Mouse (Mus musculus) spleen, adult 12 weeks (tissue): ENCODE data around the gene Myo1c.
"Not testable (repeated sequence)": the region's sequence is repeated elsewhere in the genome, so short reads cannot be mapped to it uniquely, and the experiment has no call there.

ENCODE experiments used
- DNase-seq: peaks from one replicate; pipeline ENCODE4 v3.0.0; 2022; ENCODE audit warnings: low spot score

Gene Myo1c

DNA sequence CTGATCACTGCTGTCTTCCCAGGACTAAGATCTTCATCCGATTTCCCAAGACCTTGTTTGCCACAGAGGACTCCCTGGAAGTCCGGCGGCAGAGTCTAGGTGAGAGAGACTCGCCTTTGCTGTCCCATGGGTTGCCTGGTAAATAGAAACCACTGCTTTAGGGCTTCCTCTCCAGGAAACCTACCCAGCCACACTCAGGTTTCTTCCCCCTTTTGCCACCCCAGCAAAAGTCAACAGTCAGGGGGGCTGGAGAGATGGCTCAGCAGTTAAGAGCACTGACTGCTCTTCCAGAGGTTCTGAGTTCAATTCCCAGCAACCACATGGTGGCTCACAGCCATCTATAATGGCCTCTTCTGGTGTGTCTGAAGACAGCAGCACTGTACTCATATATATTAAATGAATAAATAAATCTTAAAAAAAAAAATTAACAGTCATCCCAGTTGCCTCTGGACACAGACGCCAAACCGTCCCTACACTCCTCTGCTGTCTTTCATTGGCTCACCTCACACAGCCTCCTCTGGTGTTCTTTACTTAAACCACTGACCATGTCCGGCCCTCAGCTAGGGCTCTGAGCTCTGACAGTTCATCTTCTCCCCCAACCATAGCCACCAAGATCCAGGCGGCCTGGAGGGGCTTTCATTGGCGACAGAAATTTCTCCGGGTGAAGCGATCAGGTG is 19.0 kb downstream of the Myo1c start:
- no peak for DNase-seq

DNA sequence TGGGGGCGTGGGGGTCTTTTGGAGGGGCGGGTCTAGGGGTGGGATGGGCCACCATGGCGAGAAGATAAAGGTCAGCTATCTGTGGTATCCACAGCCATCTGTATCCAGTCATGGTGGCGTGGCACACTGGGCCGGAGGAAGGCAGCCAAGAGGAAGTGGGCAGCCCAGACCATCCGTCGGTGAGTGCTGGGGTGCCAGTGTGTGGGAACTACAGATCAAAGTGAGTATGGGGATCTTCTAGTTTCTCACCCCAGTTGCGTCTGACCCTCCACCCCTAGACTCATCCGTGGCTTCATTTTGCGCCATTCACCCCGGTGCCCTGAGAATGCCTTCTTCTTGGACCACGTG is 19.5 kb downstream of the Myo1c start:
- no peak for DNase-seq

DNA sequence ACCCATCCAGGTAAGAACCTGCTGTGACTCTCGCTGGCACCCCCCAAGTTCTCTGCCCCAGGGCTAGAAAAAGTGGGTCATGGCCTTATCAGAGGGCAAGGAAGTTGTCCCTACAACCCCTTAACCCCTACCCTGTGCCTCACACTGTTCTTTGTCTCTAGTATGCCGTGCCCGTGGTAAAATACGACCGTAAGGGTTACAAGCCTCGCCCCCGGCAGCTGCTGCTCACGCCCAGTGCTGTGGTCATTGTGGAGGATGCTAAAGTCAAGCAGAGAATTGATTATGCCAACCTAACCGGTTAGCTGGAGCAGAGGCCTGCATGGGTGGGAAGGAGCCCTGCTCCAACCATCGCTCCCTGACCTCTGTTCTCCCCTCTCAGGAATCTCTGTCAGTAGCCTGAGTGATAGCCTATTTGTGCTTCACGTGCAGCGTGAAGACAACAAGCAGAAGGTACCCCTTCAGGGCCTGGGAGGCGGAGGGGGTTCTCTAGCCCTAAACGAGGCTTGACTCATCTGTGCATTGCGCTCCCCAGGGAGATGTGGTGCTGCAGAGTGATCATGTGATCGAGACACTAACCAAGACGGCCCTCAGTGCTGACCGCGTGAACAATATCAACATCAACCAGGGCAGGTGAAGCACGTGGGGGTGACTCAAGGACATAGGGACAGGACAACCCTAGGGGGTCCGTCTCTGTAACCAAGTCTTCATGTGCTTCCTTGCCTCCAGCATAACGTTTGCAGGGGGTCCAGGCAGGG is 21.3 kb downstream of the Myo1c start:
- DNase-seq, result no peak

DNA sequence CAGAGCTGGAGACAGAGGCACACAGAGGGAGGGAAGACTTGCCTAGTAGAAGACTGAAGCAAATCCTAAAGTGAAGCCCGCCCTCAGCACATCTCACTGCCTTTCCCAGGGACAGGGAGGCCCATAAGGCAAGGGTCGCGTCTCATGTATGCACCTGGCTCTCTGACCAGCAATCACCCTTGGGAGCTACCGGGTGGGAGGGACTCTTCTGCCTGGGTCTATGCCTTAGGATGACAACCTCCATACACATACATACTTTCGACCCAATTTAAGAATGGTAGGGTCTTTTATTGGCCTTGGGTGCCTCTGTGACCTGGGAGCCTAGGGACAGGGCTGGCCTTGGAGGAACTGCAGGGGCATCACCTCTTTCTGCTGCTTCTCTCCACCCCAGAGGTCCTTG is 23.1 kb downstream of the Myo1c start:
- no peak for DNase-seq

DNA sequence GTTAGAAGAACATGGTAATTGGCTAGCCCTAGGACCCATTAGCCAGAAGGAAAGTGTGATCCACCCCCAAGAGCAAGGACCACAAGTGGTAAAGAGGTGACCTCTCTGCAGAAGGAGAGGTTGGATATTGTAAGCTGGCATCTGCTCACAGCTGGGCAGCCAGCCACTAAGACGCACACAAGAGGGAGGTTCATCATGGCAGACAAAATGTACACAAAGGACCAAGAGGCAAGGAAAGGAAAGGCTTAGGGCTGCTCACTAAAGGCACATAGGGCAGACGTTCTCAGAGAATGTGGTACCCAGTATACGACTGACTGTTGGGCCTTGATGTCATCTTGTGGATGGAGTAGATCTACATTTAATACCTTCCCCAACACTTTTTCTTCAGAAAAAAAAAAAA is 24.6 kb downstream of the Myo1c start:
- DNase-seq, result no peak

DNA sequence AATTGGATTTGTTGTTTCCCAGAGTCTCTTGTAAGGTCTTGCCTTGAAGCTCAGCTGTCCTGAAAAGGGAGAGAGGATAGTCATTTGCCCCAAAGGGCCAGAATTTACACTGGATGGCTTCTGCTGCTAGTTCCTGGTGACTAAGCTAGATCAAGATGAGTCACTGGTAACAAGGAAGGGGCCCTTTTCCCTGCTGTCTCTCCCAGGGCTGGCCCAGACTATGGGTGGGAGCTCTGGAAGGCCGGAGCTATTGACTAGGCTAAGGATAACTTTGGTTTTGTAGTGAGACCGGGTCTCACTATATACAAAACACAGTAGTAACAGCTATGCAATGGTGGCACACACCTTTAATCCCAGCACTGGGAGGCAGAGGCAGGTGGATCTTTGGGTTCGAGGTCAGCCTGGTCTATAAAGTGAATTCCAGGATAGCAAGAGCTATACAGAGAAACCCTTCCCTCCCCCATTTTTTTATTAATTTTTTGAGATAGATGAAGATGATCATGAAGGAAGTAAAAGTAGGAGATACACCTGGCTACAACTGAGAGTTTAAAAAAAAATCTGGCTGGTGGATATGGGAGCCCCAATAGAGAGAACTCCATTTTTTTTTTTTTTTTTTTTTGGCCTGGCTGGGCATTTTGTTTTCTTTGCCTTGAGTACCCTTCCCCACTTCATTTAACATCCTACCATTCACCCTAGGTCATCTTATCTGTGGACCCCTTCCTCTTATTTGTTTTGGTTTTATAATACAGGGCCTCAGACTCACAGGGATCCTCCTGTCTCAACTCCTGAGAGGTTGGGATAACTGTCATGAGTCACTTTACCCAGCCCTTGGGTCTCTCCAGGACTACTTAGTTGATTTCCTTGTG is 27.8 kb downstream of the Myo1c start:
- DNase-seq, result no peak

DNA sequence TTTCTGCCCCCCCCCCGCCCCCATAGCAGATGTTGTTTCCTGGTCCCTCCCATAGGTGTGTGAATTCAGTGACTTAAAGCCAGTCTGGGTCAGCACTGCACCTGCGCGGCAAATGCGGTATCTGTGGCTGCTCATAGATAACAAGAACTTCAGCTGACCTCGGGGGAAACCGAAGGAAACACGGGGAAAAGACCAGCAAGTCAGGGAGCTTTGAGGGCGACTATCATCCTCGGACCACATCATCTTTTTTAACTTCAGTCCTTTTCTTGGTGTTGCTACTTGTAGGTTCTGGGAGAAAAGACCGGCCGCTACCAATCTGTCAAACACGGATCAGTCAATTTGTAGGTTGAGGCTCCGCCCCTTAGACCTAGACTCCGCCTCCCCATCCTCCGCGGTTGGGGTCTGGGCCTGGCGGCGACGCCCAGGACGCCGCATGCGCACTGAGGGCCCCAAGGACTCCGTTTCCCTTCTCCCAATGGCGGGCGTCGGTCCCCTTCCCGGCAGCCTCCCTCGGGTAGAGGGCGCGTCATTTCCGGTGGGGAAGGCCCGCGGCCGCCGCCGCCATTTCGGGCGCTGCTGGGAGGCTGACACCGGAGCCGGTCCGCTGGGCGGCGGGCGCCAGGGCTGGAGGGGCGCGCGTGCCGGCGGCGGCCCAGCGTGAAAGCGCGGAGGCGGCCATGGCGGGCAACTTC is 28.6 kb downstream of the Myo1c start, which contains the start of gene Crk:
TSS of gene Crk (plus strand) at position 513 of the 692 bp plus-strand sequence.
- DNase-seq, result peak; percentile 99

DNA sequence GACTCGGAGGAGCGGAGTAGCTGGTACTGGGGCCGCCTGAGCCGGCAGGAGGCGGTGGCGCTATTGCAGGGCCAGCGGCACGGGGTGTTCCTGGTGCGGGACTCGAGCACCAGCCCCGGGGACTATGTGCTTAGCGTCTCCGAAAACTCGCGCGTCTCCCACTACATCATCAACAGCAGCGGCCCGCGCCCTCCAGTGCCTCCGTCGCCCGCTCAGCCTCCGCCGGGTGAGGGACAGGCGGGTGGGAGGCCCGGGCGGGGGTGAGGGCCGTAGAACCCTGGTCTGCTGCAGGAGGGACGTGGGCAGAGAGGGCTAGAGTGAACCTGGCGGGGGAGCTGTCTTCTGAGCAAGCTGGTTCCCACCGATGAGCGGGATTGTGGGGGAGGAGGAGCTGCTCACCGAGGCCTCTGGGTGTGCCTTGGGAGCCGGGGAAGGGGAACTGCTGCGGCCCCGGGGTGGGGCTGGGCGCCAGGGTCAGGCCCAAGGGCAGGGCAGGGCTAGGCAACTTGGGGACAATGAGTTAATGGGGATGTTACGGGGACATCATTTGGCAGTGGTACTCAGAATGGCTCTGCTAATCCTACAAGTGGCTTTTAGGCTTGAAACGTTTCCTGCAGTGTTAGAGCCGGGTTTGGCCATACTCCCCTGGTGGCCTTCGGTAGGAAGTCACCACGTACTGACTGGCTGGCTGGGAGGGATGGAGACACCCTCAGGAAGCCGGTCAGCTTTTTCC is 29.3 kb downstream of the Myo1c start:
- DNase-seq, result peak; percentile 62

DNA sequence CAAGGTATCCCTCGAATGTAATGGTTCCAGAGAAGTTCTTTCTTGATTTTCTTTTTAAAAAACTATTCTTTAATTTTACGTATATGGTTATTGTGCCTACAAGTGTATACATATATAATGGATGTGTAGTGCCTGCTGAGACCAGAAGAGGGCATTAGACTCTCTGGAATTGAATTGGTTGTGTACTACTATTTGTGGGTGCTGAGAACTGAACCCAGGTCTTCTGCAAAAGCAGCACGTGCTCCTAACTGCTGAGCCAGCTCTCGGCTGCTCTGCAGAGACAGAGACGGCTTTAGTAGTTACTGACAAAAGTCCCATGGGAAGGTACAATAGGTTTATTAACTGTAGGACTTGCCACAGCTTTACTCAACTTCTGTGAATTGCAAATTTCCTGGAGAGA is 34.2 kb downstream of the Myo1c start:
- no peak for DNase-seq

DNA sequence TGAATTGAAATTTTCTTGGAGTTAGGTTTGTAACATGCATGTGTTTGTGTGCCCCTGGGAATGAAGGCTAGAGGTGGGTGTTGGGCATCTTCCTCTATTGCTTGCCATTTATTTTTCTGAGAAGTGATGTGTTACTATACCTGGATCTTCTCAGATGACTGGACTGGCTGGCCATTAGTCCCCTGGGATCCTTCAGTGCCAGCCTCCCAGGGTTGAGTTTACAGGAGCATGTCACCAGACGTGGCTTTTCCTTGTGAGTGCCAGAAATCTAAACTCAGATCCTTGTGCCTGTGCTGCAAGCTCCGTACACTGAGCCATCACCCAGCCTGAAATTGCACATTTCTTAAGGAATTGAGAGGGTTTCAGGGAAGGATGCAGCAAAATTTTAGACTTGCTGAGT is 34.7 kb downstream of the Myo1c start:
- no peak for DNase-seq

DNA sequence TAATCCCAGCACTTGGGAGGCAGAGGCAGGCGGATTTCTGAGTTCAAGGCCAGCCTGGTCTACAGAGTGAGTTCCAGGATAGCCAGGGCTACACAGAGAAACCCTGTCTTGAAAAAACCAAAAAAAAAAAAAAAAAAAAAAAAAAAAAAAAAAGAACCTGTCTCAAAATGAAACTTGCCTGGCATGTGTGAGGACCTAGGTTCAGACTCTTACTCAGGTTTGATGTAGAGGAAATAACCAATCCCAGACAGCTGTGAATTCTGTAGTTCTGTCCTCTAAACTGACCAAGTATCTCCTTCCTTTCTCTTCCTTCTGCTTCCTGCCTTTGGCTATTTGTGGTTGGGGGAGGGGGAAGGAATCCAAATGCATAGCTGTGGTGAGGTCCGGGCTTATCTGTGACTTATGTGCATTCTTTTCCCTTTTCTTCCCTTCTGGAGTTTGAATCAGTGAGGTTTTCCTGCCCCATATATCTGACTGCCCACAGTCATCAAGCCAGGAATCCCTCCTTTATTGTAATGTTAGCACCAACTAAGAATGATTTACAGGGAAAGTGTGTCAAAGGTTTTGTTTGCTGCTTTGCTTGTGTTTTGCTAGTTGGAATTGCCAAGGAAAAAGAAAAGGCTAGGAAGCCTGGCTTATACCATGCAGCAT is 37.2 kb downstream of the Myo1c start:
- no peak for DNase-seq

DNA sequence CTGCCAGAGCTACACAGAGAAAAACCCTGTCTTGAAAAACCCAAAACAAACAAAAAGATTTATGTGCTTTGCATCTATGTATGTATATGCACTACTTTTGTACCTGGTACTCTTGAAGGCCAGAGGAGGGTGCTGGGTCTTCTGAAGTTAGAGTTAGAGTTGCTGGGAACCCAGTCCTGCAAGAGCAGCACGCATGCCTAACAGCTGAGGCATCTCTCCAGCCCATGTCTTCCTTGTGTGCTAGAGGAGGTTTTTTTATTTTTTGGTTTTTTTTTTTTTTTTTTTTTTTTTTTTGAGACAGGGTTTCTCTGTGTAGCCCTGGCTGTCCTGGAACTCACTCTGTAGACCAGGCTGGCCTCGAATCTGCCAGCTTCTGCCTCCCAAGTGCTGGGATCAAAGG is 37.8 kb downstream of the Myo1c start:
- DNase-seq, result no peak

DNA sequence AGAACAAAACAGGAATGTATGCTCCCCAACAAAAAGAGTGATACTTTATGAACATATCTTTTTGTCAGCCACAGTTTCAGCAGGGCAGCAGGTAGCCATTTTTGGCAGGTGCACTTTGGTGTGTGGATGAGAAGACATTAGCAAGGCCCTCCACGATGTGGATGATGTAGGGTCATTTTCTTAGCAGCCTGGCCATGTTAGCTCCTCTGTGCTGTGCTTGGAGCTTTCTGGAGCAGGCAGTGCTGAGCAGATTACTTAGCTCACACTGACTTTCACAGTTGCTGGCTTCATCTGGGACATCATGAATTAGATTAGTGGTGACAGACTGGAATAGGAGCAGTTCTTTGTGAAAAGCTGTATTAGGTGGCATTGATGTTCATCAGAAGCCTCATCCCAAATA is 39.7 kb downstream of the Myo1c start:
- no peak for DNase-seq

DNA sequence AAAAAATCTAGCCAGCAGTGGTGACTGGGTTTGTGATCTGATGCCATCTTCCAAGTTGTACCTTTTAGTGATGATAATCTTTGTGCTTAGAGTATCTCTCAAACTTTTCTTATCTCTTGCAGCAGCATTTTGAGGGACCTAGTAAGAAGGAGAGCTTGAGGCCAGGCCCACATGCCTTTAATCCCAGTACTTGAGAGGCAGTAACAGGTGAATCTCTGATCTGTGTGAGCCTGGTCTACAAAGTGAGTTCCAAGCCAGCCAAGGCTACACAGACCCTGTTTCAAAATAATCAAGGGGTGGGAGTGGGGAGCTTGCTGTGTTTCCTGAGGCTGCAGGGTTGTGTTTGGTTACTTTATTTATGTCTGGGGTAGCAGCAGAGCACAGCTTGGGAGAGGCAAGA is 40.7 kb downstream of the Myo1c start:
- DNase-seq, result no peak

DNA sequence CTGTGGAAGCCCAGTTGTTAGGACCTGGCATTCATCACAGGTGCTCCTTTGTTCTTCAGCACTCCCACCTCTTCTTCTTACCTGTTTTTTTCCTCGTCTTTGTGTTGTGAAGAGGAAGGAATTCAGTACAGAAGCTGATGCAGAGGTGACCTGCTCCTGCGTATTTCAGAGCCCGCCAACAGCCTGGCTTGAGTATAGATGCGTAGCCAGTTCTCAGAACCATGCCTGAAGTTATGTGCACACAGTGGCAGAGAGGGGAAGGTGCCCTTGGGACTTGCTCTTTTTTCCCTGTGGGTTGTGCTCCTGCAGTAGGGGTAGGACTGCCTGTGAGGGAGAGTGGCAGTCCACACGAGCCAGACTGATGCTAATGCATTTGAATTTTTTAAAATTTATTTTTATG is 43.3 kb downstream of the Myo1c start:
- DNase-seq, result no peak

DNA sequence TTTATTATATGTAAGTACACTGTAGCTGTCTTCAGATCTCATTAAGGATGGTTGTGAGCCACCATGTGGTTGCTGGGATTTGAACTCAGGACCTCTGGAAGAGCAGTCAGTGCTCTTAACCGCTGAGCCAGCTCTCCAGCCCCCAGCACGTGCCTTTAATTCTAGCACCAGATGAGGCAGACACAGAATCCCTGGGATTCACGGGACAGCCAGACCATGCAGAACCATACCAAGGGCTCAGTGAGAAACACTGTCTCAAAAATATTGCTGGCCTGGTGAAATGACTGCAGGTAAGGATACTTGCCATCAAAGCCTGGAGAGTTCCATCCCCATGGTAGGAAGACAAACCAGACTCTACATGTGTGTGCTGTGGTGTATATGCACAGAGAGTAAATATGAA is 47.2 kb downstream of the Myo1c start:
- not testable (repeated sequence) for DNase-seq

DNA sequence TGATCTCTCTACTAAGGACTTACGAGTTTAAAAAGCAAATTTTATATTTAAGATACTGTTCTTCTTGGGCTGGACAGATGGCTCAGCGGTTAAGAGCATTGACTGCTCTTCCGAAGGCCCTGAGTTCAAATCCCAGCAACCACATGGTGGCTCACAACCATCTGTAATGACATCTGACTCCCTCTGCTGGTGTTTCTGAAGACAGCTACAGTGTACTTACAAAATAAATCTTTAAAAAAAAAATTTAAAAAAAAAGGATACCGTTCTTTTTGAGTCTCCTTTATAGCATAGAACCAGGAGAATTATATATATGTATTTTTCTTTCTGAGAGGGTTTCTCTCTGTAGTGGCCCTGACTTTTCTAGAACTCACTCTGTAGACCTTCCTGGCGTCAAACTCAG is 50.3 kb downstream of the Myo1c start:
- DNase-seq, result no peak

DNA sequence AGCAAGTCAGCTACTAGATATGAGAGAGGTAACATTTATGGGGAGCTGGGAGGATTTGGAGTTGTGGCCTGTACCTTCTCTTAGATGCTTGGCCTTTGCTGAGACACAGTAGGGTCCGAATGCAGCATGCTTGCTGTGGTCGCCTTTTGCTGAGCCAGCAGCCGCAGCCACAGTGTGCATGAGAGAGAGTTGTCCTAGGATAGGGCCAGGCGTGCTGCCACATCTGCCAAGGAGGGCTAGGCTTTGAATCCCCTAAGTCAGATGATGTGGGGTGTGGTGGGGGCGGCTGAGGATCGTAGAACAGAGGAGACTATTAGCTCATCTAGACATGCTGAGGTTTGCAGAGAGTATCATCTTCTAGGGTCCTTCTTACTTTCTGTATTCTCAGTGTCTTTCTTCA is 52.5 kb downstream of the Myo1c start:
- DNase-seq, result no peak

DNA sequence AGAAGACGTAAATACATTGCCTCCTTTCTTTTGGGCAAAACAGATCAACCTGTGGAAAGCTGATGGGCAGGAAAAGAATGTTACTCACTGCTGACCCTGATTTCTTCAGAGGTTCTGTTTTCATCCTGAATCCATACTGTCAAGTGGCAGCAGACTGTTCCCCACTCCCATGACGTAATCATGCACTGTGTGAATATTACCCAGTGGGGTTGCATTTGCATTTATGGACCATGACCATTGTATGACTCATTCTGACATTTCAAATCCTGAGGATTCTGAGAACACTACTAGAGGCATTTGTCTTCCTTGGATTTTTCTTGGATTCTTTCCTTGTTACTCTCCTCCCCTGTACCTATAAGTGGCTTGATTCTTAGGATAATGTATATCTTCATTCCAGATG is 53.4 kb downstream of the Myo1c start:
- DNase-seq, result no peak

DNA sequence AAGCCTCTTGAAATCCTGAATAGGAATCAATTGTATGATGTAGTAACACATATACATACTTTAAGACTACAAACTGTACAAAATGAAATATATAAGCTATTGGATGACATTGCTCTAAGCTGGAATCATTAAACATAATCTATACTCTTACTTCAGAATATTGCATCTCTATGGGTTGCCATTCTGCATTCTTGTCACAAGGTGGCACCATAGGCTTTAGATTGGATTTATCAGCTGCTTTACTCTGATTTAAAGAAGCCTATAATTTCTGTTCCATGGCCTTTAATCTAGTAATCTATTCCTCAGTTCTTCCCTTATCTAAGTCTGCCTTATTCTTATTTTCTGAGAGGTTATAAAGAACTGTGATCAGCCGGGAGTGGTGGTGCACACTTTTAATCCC is 63.6 kb downstream of the Myo1c start:
- no peak for DNase-seq

DNA sequence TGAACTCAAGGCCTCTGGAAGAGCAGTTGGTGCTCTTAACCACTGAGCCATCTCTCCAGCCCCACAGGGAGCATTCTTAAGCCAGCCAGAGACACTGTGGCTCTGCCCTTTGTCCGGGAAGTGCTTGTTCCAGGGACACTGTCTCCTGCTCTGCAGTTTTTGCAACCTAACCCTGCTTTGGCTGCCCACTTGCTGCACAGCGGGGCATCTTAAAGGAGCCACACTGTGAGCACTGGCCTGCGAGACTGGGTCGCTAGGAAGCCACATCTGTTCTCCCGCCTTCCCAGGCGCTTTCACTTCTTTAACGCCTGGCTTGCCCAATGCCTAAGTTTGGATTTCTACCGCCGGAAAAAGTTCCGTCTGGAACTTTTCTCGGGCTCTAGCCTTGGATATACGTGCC is 65.3 kb downstream of the Myo1c start:
- no peak for DNase-seq
